Mouse (Mus musculus): Measurements from ENCODE around the gene Fbxo46.

GRCm38 (mm10) chr7:19075723-19076585 is 43.7 kb upstream of the Fbxo46 start, which contains the start of gene Dmwd:
- TF ChIP-seq CTCF (conservative IDR thresholded peaks at IDR 0.05; ENCODE audit: low read length): no peak
- no peak for TF ChIP-seq NANOG (IDR thresholded peaks at IDR 0.05; ENCODE audit: borderline replicate concordance, low read length)
